Mouse (Mus musculus) ES-E14 (cell line): ENCODE results near the gene Pde9a. TPM values are rescaled to one million over a fixed set of nuclear protein-coding genes. Genes with fewer than 3 reads are reported as not detected.

Source experiments
- DNase-seq: peaks from one replicate; pipeline ENCODE4 v3.0.0-alpha.2; 2013; ENCODE audit warnings: low read depth, low spot score
- H3K27ac ChIP-seq: 2 replicates; pipeline ENCODE4 v1.5.1; 2012; ENCODE audit warnings: low read depth, mild to moderate bottlenecking, low read length, moderate library complexity, mixed read lengths; ENCODE audit not compliant: poor library complexity, insufficient read depth, severe bottlenecking
- H3K36me3 ChIP-seq: 2 replicates; pipeline ENCODE4 v1.6.1; 2012; ENCODE audit warnings: mild to moderate bottlenecking, low read length, moderate library complexity, mixed read lengths; ENCODE audit not compliant: control insufficient read depth, poor library complexity, insufficient read depth, severe bottlenecking
- H3K4me1 ChIP-seq, 2 experiments: fragments of 150-350 bp in 1 of 2; sonication (generic) in 1 of 2; 2 replicates each; pipeline ENCODE4 v1.6.1; 2012; ENCODE audit warnings: low read length in 2 of 2, mild to moderate bottlenecking in 1 of 2, mixed read lengths in 1 of 2; ENCODE audit not compliant: control insufficient read depth in 2 of 2, insufficient read depth in 2 of 2, poor library complexity in 1 of 2
- H3K4me3 ChIP-seq, 2 experiments: fragments of 150-350 bp in 1 of 2; sonication (generic) in 1 of 2; 2 replicates each; pipeline ENCODE4 v1.5.1; 2012; ENCODE audit warnings: low read length in 2 of 2, low read depth in 1 of 2, mild to moderate bottlenecking in 1 of 2, mixed read lengths in 1 of 2; ENCODE audit not compliant: insufficient read depth in 1 of 2, poor library complexity in 1 of 2, severe bottlenecking in 1 of 2
- H3K9ac ChIP-seq: 2 replicates; pipeline ENCODE4 v1.6.1; 2012; ENCODE audit warnings: low read depth, mild to moderate bottlenecking, low read length, mixed read lengths; ENCODE audit not compliant: poor library complexity, insufficient read depth, severe bottlenecking
- H3K9me3 ChIP-seq: fragments of 150-350 bp; sonication (generic); 2 replicates; pipeline ENCODE4 v1.6.1; 2012; ENCODE audit warnings: low read depth, mild to moderate bottlenecking, low read length; ENCODE audit not compliant: control insufficient read depth, insufficient read depth
- CHD2 ChIP-seq: IDR thresholded peaks from 2 replicates; pipeline ENCODE4 v1.6.1; 2014; ENCODE audit warnings: mild to moderate bottlenecking, low read depth, low read length, inconsistent platforms
- HCFC1 ChIP-seq: IDR thresholded peaks from 2 replicates; pipeline ENCODE4 v1.6.1; 2012; ENCODE audit warnings: low read length, inconsistent platforms, borderline replicate concordance; ENCODE audit not compliant: insufficient read depth
- MAFK ChIP-seq: IDR thresholded peaks from 2 replicates; pipeline ENCODE4 v1.6.1; 2014; ENCODE audit warnings: mild to moderate bottlenecking, low read depth, low read length, inconsistent platforms; ENCODE audit not compliant: insufficient read depth
- ZC3H11A ChIP-seq: IDR thresholded peaks from 2 replicates; pipeline ENCODE4 v1.6.1; 2012; ENCODE audit warnings: low read depth, mild to moderate bottlenecking, inconsistent platforms, low read length, borderline replicate concordance
- ZNF384 ChIP-seq: IDR thresholded peaks from 2 replicates; pipeline ENCODE4 v1.6.1; 2012; ENCODE audit warnings: low read depth, low read length, inconsistent platforms
- in situ Hi-C, 2 experiments: fragments of 600-800 bp; cut with MboI; formaldehyde crosslinking; loops; one replicate each; pipeline ENCODE4 v1.15.1; 2025; ENCODE audit warnings: low sequenced_read_pairs in 2 of 2, inconsistent platforms in 1 of 2; ENCODE audit not compliant: unreplicated experiment in 2 of 2
- total RNA-seq: library from RNA; depleted of rRNA; stranded (reverse); fragments of 300-350 nt; gene quantifications from 2 replicates; pipeline ENCODE4 v1.2.3, GENCODE M21; 2012

Gene Pde9a
- total RNA-seq, 1 experiment: 3.9 TPM

DNA sequence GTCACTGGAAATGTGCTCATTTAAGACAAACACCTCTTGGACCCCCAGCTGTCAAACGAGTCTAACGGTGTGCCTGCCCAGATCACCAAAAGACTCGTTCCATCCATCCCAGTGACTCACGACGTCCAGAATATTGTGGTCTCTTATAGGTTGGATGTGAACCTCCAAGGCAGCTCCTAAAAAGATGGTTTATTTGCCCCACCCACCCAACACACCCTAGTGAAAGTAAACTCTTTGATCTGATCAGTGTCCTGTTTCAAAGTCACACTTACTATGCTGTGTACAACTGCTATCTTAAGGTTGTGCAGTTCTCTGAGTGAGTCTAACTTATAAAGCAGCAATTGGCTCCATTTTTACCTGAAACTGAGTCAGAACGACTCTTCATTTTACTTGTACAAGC is 126.6 kb downstream of the Pde9a start:
- TF ChIP-seq CHD2 (no peak), ZC3H11A (no peak), HCFC1 (no peak), MAFK (no peak), ZNF384 (no peak)
- DNase-seq: no peak
- in situ Hi-C loops: loop anchor here in 1 of 2 experiments (10.0 kb wide), 1 partner anchor 152 kb away; no protein-coding TSS in a partner anchor
- Histone ChIP-seq H3K9me3 (no peaks in the 10 kb centered on the region), H3K27ac (no peak overlapping the region), H3K36me3 (peaks cover 21% of the 10 kb centered on the region), H3K9ac (peak overlapping the region; percentile 89), H3K4me3 (peak overlapping the region; percentile 75 to 83), H3K4me1 (no peaks in the 10 kb centered on the region)

DNA sequence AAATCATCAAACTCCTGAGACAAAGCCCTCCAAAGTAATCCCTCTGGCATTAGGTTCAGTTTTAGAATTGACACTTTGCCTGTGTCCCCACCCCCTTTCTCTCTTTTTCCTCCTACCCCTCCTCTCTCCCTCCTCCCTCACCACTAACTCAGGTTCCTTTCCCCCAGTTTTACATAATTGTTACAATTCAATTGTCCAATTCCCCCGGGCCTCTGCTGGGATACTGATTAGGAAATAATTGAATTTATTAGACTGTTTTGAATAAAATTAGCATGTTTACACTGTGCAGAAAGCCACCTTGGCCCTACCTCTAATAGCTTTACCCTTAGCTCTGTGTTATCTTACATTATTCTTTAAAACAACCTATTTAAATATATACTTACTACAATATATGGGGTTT is 128.7 kb downstream of the Pde9a start:
- H3K9ac ChIP-seq: no peak overlapping the region
- H3K9me3 ChIP-seq: no peaks in the 10 kb centered on the region
- no peak overlapping the region for H3K4me3 ChIP-seq
- in situ Hi-C loops: loop anchor here in 1 of 2 experiments (10.0 kb wide), 1 partner anchor 150 kb away; no protein-coding TSS in a partner anchor
- peaks cover 6% of the 10 kb centered on the region for H3K36me3 ChIP-seq
- H3K4me1 ChIP-seq: no peaks in the 10 kb centered on the region
- DNase-seq: no peak
- H3K27ac ChIP-seq: no peak overlapping the region
- TF ChIP-seq CHD2: no peak
- no peak for TF ChIP-seq HCFC1
- TF ChIP-seq ZC3H11A: no peak
- TF ChIP-seq ZNF384: no peak
- no peak for TF ChIP-seq MAFK

GRCm38 (mm10) chr17:31519344-31519945 is 133.4 kb downstream of the Pde9a start:
- H3K9ac ChIP-seq: peak overlapping the region; percentile 46; the same call in 1 of the 2 replicates
- H3K4me1 ChIP-seq: peaks cover 0 to 4% of the 10 kb centered on the region in 2 experiments; a peak in 1 of 4 replicates
- no peak for DNase-seq
- H3K27ac ChIP-seq: no peak overlapping the region
- no peaks in the 10 kb centered on the region for H3K9me3 ChIP-seq
- peak overlapping the region; percentile 56 to 91 for H3K4me3 ChIP-seq
- peaks cover 10% of the 10 kb centered on the region for H3K36me3 ChIP-seq
- TF ChIP-seq ZNF384 (no peak), MAFK (no peak), CHD2 (no peak), HCFC1 (no peak), ZC3H11A (no peak)
- in situ Hi-C loops: loop anchor here in 1 of 2 experiments (10.0 kb wide), 1 partner anchor 145 kb away; no protein-coding TSS in a partner anchor

GRCm38 (mm10) chr17:31519946-31520838 is 134.2 kb downstream of the Pde9a start, which contains the start of the genes Wdr4 and Ndufv3:
Gene Wdr4, minus strand, starts transcription at chr17:31519980.
Gene Ndufv3, plus strand, starts transcription at chr17:31520115.
- Histone ChIP-seq H3K4me3 (peak within 1 kb of the TSS; percentile 89 to 91), H3K36me3 (peaks cover 13% of the 10 kb centered on the region), H3K4me1 (peaks cover 4 to 5% of the 10 kb centered on the region in 2 experiments; a peak in 2 of 4 replicates), H3K9ac (peak within 1 kb of the TSS; percentile 86), H3K9me3 (no peaks in the 10 kb centered on the region), H3K27ac (no peak within 1 kb of the TSS; the same call in 1 of the 2 replicates)
- TF ChIP-seq HCFC1 (0 out of 2 replicates have a peak, but pooled peaks have one; percentile 30), MAFK (no peak), ZC3H11A (no peak)
- peak; percentile 100 for DNase-seq
- in situ Hi-C loops: loop anchor here in 1 of 2 experiments (10.0 kb wide), 1 partner anchor 145 kb away; no protein-coding TSS in a partner anchor
